Mouse (Mus musculus) megakaryocyte, embryonic 14.5 days (primary cell): Measurements from ENCODE around the gene Nags.

Source experiments
- FLI1 ChIP-seq: IDR thresholded peaks from 2 replicates; pipeline ENCODE4 v1.6.1; 2012; ENCODE audit warnings: low read length, inconsistent platforms, mixed read lengths
- GATA1 ChIP-seq: IDR thresholded peaks from 3 replicates; pipeline ENCODE4 v1.6.1; 2012; ENCODE audit warnings: mixed read lengths, low read length, inconsistent platforms, borderline replicate concordance

DNA sequence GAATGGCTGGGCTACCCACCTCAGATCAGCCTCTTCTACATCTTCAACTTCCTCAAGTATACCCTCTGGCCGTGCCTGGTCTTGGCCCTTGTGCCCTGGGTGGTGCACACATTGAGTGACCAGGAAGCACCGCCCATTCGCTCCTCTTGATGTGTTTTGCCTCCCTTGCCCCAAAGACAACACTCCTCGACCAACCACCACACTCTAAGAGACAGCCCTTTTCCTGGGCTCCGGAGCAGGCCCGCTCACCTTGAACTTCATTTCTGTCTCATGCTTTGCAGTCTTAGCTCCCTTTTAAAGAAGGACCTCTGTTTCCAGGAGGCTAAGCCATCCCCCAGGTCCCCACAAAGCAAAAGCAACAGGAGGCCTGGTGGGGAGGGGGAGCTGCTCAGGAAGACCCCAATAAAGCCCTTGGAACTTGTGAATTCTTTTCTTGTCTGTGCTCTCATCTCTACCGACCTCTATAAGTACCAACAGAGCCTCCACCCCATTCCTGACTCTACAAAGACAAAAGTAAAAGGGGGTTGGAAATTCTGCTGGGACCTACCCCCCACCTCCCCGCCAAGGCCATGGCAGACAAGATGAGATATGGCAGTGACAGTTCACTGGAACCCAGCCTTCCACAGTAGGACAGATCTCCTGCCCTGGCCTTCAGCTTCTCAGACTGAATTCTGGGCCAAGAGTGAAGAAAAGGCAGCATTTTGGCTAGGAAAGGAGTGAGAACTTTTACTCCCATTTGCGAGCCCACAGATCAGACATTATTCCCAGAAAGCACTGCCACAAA is 48.5 kb downstream of the Nags start:
- no peak for TF ChIP-seq GATA1
- no peak for TF ChIP-seq FLI1
